Mouse (Mus musculus): ENCODE measurements around the gene Nme7.
A peak's percentile ranks its signal among the peaks of the same experiment; 100 is the strongest.

GRCm38 (mm10) chr1:164458245-164458613, 154.3 kb downstream of the Nme7 start, which contains the start of gene Atp1b1:
- peak; percentile 37 for TF ChIP-seq CTCF (IDR thresholded peaks at IDR 0.05)
- peak; percentile 86; the same call in 1 of the 2 replicates for TF ChIP-seq POLR2A (IDR thresholded peaks at IDR 0.05; ENCODE audit: insufficient read depth, low read depth, low read length)
